Mouse (Mus musculus) mouse trophoblast stem cell (cell line): ENCODE measurements around the gene Clec11a.

Experiments
- in situ Hi-C, 2 experiments: fragments of 300-500 bp; cut with MseI, MboI; formaldehyde crosslinking; loops; 2 replicates in 1 of 2; 3 replicates in 1 of 2; pipeline ENCODE4 v1.15.1; 2025

Clec11a gene

GRCm38 (mm10) chr7:44280959-44281358 lies 25.7 kb downstream of the Clec11a start:
- in situ Hi-C loops = no loop called here

DNA sequence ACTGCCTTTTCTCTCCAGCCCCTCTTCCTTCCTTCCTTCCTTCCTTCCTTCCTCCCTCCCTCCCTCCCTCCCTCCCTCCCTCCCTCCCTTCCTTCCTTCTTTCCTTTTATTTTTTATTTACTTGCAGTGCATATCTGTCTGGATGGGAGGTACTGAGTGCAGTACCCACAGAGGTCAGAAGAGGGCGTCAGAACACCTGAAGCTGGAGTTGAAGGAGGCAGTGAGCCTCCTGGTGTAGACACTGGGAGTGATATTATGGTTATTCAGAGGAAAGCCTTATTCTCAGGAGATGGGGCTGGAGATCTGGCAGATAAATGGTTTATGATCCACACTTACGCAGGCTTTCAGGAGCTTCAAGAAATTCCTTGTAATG lies 29.5 kb downstream of the Clec11a start:
- in situ Hi-C loops = loop anchor here in 1 of 2 experiments (10.0 kb wide), 1 partner anchor 68 kb away; no protein-coding TSS in a partner anchor

GRCm38 (mm10) chr7:44276461-44277249 lies 30.0 kb downstream of the Clec11a start:
- in situ Hi-C loops = loop anchor here in 1 of 2 experiments (10.0 kb wide), 1 partner anchor 68 kb away; no protein-coding TSS in a partner anchor

- in situ Hi-C loops = loop anchor here in 1 of 2 experiments (10.0 kb wide), 1 partner anchor 69 kb away; no protein-coding TSS in a partner anchor
These were observed 31.2 kb downstream of the Clec11a start for GRCm38 (mm10) chr7:44275546-44275945.

DNA sequence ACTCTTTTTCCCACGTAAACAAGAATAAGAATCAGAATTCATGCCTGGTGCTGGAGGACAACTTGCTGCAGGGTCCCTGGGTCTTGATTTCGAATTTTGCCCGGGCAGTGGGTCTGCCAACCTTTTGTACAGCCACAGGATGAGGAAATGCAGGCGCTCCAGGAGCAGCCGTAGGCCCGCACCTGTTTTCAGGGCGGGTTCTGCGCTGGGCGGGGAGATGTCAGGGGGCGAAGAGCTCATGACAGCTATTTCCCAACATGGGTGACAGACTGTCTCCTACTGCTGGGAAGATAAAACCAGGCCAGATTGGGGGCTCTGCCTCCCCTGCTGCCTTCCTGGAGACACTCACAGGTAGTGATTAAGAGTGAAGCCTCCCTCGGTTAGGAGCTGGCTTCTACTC lies 32.6 kb downstream of the Clec11a start:
- in situ Hi-C loops = loop anchor here (5.0 to 10.0 kb wide), 2 partner anchors 71 to 73 kb away; no protein-coding TSS in a partner anchor

- in situ Hi-C loops = loop anchor here (5.0 to 10.0 kb wide), 2 partner anchors 71 to 74 kb away; no protein-coding TSS in a partner anchor
These were observed 33.3 kb downstream of the Clec11a start for GRCm38 (mm10) chr7:44273446-44273845.

- in situ Hi-C loops = loop anchor here (5.0 to 10.0 kb wide), 2 partner anchors 72 to 75 kb away; no protein-coding TSS in a partner anchor
These were observed 34.2 kb downstream of the Clec11a start for GRCm38 (mm10) chr7:44272546-44272945.

GRCm38 (mm10) chr7:44271309-44271708 lies 35.4 kb downstream of the Clec11a start:
- in situ Hi-C loops = loop anchor here (5.0 to 10.0 kb wide), 2 partner anchors 73 to 76 kb away; no protein-coding TSS in a partner anchor

DNA sequence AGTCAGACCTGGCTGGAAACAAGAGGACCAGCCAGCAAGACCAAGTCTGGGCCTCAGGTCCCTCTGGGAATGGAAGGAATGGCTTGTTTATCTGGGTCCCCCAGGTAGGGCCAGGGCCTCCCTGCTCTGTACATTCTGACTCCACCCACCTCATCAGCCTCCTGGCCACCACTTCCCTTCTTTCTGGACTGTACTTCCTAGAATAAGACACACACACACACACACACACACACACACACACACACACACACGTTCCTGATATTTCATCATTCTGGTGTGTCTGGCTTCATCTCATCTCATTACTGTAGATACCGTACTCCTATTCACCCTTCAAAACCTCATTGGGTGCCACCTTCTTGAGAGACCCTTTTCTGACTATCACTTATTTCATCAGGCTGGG lies 37.3 kb downstream of the Clec11a start:
- in situ Hi-C loops = no loop called here

DNA sequence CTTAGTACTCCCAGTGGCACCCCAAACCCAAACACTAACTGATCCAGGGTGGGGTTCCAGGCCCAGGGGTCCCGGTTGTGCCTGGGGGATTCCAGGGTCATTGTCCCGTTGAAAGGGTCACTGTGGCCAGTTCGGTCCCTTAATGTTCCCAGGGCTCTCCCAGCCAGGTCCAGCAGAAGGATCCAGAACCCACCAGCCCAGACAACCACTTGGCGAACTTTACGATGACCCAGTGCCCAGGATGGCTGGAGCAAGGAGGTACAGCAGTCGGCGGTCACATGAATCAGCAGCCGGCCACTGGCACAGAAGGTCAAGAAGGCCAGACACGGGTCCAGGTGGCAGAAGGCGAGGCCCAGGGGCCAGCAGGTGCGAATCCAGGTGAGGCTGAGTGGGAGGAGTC lies 38.6 kb downstream of the Clec11a start:
- in situ Hi-C loops = no loop called here

DNA sequence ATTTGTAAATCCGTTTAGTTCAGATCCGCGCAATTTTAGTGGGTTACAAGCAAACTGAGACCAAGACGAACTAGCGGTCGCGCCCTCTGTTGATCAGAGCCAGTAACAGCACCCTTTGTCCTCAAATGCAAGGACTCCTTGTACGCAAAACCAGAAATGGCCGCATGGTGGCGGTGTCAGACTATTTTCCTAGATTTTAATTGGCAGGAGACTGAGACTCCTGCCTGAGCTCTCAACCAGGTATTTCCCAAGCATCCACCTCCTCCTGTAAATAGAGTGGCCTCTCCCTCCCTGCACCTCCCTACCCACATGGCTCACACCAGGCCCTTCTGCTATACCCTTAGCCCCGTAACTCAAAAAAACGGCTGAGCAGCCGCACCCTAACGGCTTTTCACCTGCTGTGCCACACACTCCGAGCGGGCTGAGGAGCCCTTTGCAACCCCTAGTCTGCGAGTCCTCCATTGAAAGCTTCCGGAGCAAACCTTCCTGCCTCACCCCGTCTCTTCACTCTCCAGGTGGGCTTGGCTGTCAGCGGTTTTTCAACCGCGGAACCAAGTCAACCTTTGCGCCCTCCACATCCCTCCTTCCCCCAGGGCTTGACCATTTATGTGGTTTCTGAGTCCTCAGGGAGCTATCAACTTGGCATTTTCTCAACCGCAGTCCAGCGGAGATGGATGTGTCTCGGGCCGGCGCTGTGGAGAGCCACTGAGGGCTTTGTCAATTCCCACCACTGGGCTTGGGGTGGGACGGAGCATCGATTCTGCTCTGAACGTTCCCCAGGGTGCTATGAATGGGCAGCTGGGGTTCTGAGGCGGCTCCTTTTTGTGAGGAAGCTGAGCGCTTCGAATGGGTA lies 43.7 kb downstream of the Clec11a start:
- in situ Hi-C loops = no loop called here

DNA sequence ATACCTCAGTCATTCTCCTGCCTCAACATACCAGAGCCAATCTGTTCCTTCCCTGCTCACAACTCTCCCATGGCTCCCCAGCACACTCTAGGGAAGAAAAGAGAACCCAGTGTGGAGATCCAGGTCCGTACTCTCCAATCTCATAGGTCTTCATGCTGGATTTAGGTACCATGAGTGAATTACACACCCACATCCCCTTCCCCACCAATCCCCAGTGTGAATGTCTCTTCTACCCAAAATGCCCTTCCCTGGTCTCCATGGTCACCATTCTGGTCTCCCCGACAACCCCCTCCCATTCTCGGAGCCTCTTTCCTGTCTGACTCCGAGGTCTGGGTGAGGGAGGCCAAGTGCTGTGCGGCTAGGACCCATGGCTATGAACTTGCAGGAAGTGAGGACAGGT lies 45.6 kb downstream of the Clec11a start, which contains the start of gene Gm15517:
Gm15517 (plus strand) TSS at position 301 of the 400 bp plus-strand sequence.
- in situ Hi-C loops = no loop called here

GRCm38 (mm10) chr7:44260410-44260809 lies 46.3 kb downstream of the Clec11a start:
- in situ Hi-C loops = no loop called here

GRCm38 (mm10) chr7:44257278-44257677 lies 49.4 kb downstream of the Clec11a start, which contains the start of gene Acp4:
Gene Acp4 (minus strand): TSS chr7:44257378.
- in situ Hi-C loops = no loop called here

GRCm38 (mm10) chr7:44254930-44255329 lies 51.8 kb downstream of the Clec11a start:
- in situ Hi-C loops = no loop called here

GRCm38 (mm10) chr7:44253023-44253616 lies 53.6 kb downstream of the Clec11a start:
- in situ Hi-C loops = no loop called here
